Mouse (Mus musculus): ENCODE measurements around the gene Cdkn1b. TPM values are rescaled to one million over a fixed set of nuclear protein-coding genes. Genes with fewer than 3 reads are reported as not detected.

The Cdkn1b gene
- 13.0 and 14.2 TPM in 2 replicates for polyA plus RNA-seq (2015; fragmentation: Nextera tagmentation; extraction: Ambion mirVana)

- H3K9ac ChIP-seq, result peak within 1 kb of the TSS; percentile 97
- H3K4me2 ChIP-seq, result peak within 1 kb of the TSS; percentile 100
- H3K27me3 ChIP-seq, result peaks cover 8% of the 10 kb centered on the region; the same call in 1 of the 2 replicates
- H3K9me3 ChIP-seq (replicated peaks), result no peaks in the 10 kb centered on the region
- peaks cover 16% of the 10 kb centered on the region for H3K36me3 ChIP-seq
- H3K4me3 ChIP-seq (replicated peaks), result peak within 1 kb of the TSS; percentile 94
- peak within 1 kb of the TSS; percentile 98 for H3K27ac ChIP-seq
- ATAC-seq (ENCODE audit: low read depth), result peak; percentile 93
- peak; percentile 84 for DNase-seq
- H3K4me1 ChIP-seq (replicated peaks), result peaks cover 70% of the 10 kb centered on the region
- under 1% methylated on average over 76 of the region's 77 CpGs for WGBS (ENCODE audit: insufficient replicate concordance)
These were observed at the start of gene Cdkn1b for GRCm38 (mm10) chr6:134920190-134921013. Gene Cdkn1b (plus strand): TSS chr6:134920401.

- Histone ChIP-seq H3K9me3 (replicated peaks) (no peaks in the 10 kb centered on the region), H3K4me2 (no peak overlapping the region), H3K9ac (peak overlapping the region; percentile 5; the same call in 1 of the 2 replicates), H3K4me1 (replicated peaks) (peaks cover 25% of the 10 kb centered on the region), H3K27ac (peak overlapping the region; percentile 75), H3K4me3 (replicated peaks) (no peak overlapping the region), H3K27me3 (no peaks in the 10 kb centered on the region), H3K36me3 (peaks cover 19% of the 10 kb centered on the region)
- ATAC-seq (ENCODE audit: low read depth) (peak; percentile 78), DNase-seq (no peak)
- WGBS (ENCODE audit: insufficient replicate concordance), result 29% methylated on average over 4 of the region's 4 CpGs
These were observed 49.3 kb upstream of the Cdkn1b start for GRCm38 (mm10) chr6:134870887-134871286.

- 86% methylated on average over 2 of the region's 2 CpGs for WGBS (ENCODE audit: insufficient replicate concordance)
- H3K27me3 ChIP-seq, result no peaks in the 10 kb centered on the region
- H3K27ac ChIP-seq, result no peak overlapping the region
- no peak for ATAC-seq (ENCODE audit: low read depth)
- H3K36me3 ChIP-seq, result peaks cover 19% of the 10 kb centered on the region
- H3K4me2 ChIP-seq, result no peak overlapping the region
- H3K4me3 ChIP-seq (replicated peaks), result no peak overlapping the region
- H3K9ac ChIP-seq, result no peak overlapping the region
- no peaks in the 10 kb centered on the region for H3K9me3 ChIP-seq (replicated peaks)
- DNase-seq, result no peak
- peaks cover 25% of the 10 kb centered on the region for H3K4me1 ChIP-seq (replicated peaks)
These were observed 48.0 kb upstream of the Cdkn1b start for GRCm38 (mm10) chr6:134872236-134872635.

GRCm38 (mm10) chr6:134873018-134873417, 47.2 kb upstream of the Cdkn1b start:
- no peak for DNase-seq
- H3K4me2 ChIP-seq, result no peak overlapping the region
- 63% methylated on average over 2 of the region's 2 CpGs for WGBS (ENCODE audit: insufficient replicate concordance)
- H3K4me3 ChIP-seq (replicated peaks), result no peak overlapping the region
- peaks cover 25% of the 10 kb centered on the region for H3K4me1 ChIP-seq (replicated peaks)
- H3K9ac ChIP-seq, result no peak overlapping the region
- no peaks in the 10 kb centered on the region for H3K27me3 ChIP-seq
- ATAC-seq (ENCODE audit: low read depth), result no peak
- H3K9me3 ChIP-seq (replicated peaks), result no peaks in the 10 kb centered on the region
- H3K27ac ChIP-seq, result no peak overlapping the region
- H3K36me3 ChIP-seq, result peaks cover 19% of the 10 kb centered on the region

GRCm38 (mm10) chr6:134876795-134877194, 43.4 kb upstream of the Cdkn1b start:
- ATAC-seq (ENCODE audit: low read depth) (peak; percentile 52; the same call in 1 of the 2 replicates), DNase-seq (no peak)
- Histone ChIP-seq H3K27me3 (no peaks in the 10 kb centered on the region), H3K4me3 (replicated peaks) (no peak overlapping the region), H3K36me3 (no peaks in the 10 kb centered on the region), H3K9ac (no peak overlapping the region), H3K9me3 (replicated peaks) (no peaks in the 10 kb centered on the region), H3K4me2 (no peak overlapping the region), H3K4me1 (replicated peaks) (peaks cover 8% of the 10 kb centered on the region; the same call in 1 of the 2 replicates), H3K27ac (no peak overlapping the region)
- WGBS (ENCODE audit: insufficient replicate concordance), result 54% methylated on average over 6 of the region's 6 CpGs

- H3K27me3 ChIP-seq, result no peaks in the 10 kb centered on the region
- H3K27ac ChIP-seq, result no peak overlapping the region
- H3K4me1 ChIP-seq (replicated peaks), result peaks cover 8% of the 10 kb centered on the region; the same call in 1 of the 2 replicates
- ATAC-seq (ENCODE audit: low read depth), result no peak
- DNase-seq, result no peak
- no peaks in the 10 kb centered on the region for H3K9me3 ChIP-seq (replicated peaks)
- no peak overlapping the region for H3K4me2 ChIP-seq
- no peaks in the 10 kb centered on the region for H3K36me3 ChIP-seq
- WGBS (ENCODE audit: insufficient replicate concordance), result 78% methylated on average over 4 of the region's 4 CpGs
- no peak overlapping the region for H3K4me3 ChIP-seq (replicated peaks)
- H3K9ac ChIP-seq, result no peak overlapping the region
These were observed 42.9 kb upstream of the Cdkn1b start for GRCm38 (mm10) chr6:134877276-134877675.

GRCm38 (mm10) chr6:134877892-134878291, 42.3 kb upstream of the Cdkn1b start:
- Histone ChIP-seq H3K4me2 (no peak overlapping the region), H3K9me3 (replicated peaks) (no peaks in the 10 kb centered on the region), H3K4me3 (replicated peaks) (no peak overlapping the region), H3K9ac (no peak overlapping the region), H3K4me1 (replicated peaks) (peaks cover 8% of the 10 kb centered on the region; the same call in 1 of the 2 replicates), H3K27me3 (no peaks in the 10 kb centered on the region), H3K27ac (no peak overlapping the region), H3K36me3 (no peaks in the 10 kb centered on the region)
- DNase-seq, result no peak
- WGBS (ENCODE audit: insufficient replicate concordance), result 62% methylated on average over 1 of the region's 1 CpGs
- no peak for ATAC-seq (ENCODE audit: low read depth)

GRCm38 (mm10) chr6:134879556-134879955, 40.6 kb upstream of the Cdkn1b start:
- 51% methylated on average over 5 of the region's 5 CpGs for WGBS (ENCODE audit: insufficient replicate concordance)
- no peak; the same call in 1 of the 2 replicates for ATAC-seq (ENCODE audit: low read depth)
- no peak overlapping the region for H3K9ac ChIP-seq
- H3K9me3 ChIP-seq (replicated peaks), result no peaks in the 10 kb centered on the region
- H3K27ac ChIP-seq, result no peak overlapping the region
- no peak for DNase-seq
- H3K4me3 ChIP-seq (replicated peaks), result no peak overlapping the region
- peaks cover 8% of the 10 kb centered on the region; the same call in 1 of the 2 replicates for H3K4me1 ChIP-seq (replicated peaks)
- H3K36me3 ChIP-seq, result no peaks in the 10 kb centered on the region
- no peaks in the 10 kb centered on the region for H3K27me3 ChIP-seq
- no peak overlapping the region for H3K4me2 ChIP-seq

- H3K9me3 ChIP-seq (replicated peaks), result no peaks in the 10 kb centered on the region
- no peaks in the 10 kb centered on the region for H3K36me3 ChIP-seq
- 50% methylated on average over 2 of the region's 2 CpGs for WGBS (ENCODE audit: insufficient replicate concordance)
- DNase-seq (no peak), ATAC-seq (ENCODE audit: low read depth) (no peak)
- H3K4me1 ChIP-seq (replicated peaks), result peaks cover 8% of the 10 kb centered on the region; the same call in 1 of the 2 replicates
- H3K9ac ChIP-seq, result no peak overlapping the region
- H3K4me2 ChIP-seq, result no peak overlapping the region
- H3K27ac ChIP-seq, result no peak overlapping the region
- H3K27me3 ChIP-seq, result no peaks in the 10 kb centered on the region
- H3K4me3 ChIP-seq (replicated peaks), result no peak overlapping the region
These were observed 40.2 kb upstream of the Cdkn1b start for GRCm38 (mm10) chr6:134880046-134880445.

GRCm38 (mm10) chr6:134883661-134884060, 36.5 kb upstream of the Cdkn1b start:
- peaks cover 8% of the 10 kb centered on the region; the same call in 1 of the 2 replicates for H3K4me1 ChIP-seq (replicated peaks)
- H3K27me3 ChIP-seq, result peaks cover 10% of the 10 kb centered on the region
- H3K9ac ChIP-seq, result no peak overlapping the region
- no peaks in the 10 kb centered on the region for H3K9me3 ChIP-seq (replicated peaks)
- ATAC-seq (ENCODE audit: low read depth) (no peak), DNase-seq (no peak)
- H3K4me2 ChIP-seq, result no peak overlapping the region
- H3K36me3 ChIP-seq, result no peaks in the 10 kb centered on the region
- no peak overlapping the region for H3K4me3 ChIP-seq (replicated peaks)
- H3K27ac ChIP-seq, result no peak overlapping the region
- 71% methylated on average over 4 of the region's 4 CpGs for whole genome bisulfite sequencing (ENCODE audit: insufficient replicate concordance)

GRCm38 (mm10) chr6:134885515-134885914, 34.7 kb upstream of the Cdkn1b start:
- Histone ChIP-seq H3K36me3 (no peaks in the 10 kb centered on the region), H3K27ac (no peak overlapping the region), H3K9ac (no peak overlapping the region), H3K4me2 (no peak overlapping the region), H3K27me3 (peaks cover 10% of the 10 kb centered on the region), H3K4me3 (replicated peaks) (no peak overlapping the region), H3K4me1 (replicated peaks) (0 out of 2 replicates have a peak, but pooled peaks cover 4% of the 10 kb centered on the region), H3K9me3 (replicated peaks) (no peaks in the 10 kb centered on the region)
- ATAC-seq (ENCODE audit: low read depth), result no peak
- WGBS (ENCODE audit: insufficient replicate concordance), result 87% methylated on average over 2 of the region's 2 CpGs
- no peak for DNase-seq

Data from liver, embryonic 13.5 days (tissue).